Mouse (Mus musculus) layer of hippocampus, adult 8-10 months (tissue): ENCODE measurements around the gene Pcsk1. TPM values are rescaled to one million over a fixed set of nuclear protein-coding genes. Genes with fewer than 3 reads are reported as not detected.

ENCODE experiments used
- DNase-seq, 2 experiments: peaks; one replicate each; pipeline ENCODE4 v3.0.0; 2022; ENCODE audit warnings: low spot score in 2 of 2
- total RNA-seq, 4 experiments: library from RNA; stranded (reverse); gene quantifications; 2 replicates each; pipeline ENCODE4 v1.2.4; 2022

Pcsk1 gene
- 10 to 100 TPM; 18.6 to 25.0 (median 22.5) TPM for total RNA-seq

- no peak for DNase-seq
These were observed at the start of gene Pcsk1 for GRCm38 (mm10) chr13:75089721-75090410. Gene Pcsk1, plus strand, starts transcription at chr13:75089826.

DNA sequence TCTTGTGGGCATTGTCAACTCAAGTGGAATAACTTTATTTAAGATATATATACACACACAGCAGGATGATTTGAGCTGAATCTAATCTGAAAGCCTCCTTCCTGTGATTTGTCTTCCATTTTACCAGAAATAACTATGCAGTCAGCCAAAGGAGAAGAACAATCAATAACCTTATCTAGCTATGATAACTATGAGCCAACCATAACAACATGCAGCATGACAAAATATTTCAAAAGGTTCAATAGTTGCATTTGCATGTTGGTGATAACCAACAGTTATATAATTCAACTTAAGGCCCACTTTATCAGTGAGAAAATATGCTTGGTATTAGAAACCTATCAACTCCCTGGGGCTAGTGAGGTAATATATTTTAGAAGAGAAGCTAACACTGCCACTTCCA is 30.8 kb upstream of the Pcsk1 start:
- DNase-seq = no peak

- no peak for DNase-seq
These were observed 25.7 kb upstream of the Pcsk1 start for GRCm38 (mm10) chr13:75063947-75064346.

DNA sequence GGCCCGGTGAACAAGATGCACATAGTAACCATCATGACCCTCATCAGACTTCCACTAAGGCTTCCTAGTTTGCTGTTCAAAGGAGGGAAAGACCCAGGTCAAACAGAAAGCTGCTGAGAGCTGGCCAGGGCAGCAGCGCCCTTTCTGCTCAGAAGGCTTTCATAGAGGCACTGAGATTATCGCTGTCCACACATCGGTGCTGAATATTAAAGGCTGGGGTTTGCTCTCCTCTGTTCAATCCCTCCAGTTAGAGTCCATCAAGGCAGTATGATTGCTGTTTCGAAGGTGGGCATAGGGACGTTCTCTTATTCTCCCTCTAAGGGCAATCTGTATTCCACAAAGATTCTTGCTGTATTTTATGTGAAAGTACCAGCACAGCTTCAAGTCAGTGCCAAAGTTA is 1.0 kb upstream of the Pcsk1 start:
- no peak for DNase-seq

- no peak for DNase-seq
These were observed 769 bp downstream of the Pcsk1 start for GRCm38 (mm10) chr13:75090411-75090779.

- DNase-seq = no peak
These were observed 1.4 kb downstream of the Pcsk1 start for GRCm38 (mm10) chr13:75091071-75091470.

DNA sequence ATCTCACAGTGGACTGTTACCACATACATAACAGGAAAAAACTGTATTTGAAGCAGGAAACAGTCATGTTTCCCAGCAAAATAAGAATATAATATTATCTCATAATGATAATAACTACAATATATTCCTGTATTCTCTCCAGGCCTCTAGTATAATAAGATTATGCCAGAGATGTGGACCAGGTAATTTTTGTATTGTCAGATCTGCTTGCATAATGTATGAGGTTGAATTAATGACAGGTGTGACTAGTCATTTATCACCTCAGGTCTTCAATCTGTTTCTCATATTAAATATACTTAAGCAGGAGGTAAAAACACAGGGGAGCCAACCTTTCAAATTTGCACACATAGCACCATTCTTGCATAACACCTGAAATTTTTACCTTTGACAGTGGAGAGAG is 5.9 kb downstream of the Pcsk1 start:
- DNase-seq = no peak

GRCm38 (mm10) chr13:75113114-75113513 is 23.5 kb downstream of the Pcsk1 start:
- DNase-seq = peak in 1 of 2 experiments; percentile 8

DNA sequence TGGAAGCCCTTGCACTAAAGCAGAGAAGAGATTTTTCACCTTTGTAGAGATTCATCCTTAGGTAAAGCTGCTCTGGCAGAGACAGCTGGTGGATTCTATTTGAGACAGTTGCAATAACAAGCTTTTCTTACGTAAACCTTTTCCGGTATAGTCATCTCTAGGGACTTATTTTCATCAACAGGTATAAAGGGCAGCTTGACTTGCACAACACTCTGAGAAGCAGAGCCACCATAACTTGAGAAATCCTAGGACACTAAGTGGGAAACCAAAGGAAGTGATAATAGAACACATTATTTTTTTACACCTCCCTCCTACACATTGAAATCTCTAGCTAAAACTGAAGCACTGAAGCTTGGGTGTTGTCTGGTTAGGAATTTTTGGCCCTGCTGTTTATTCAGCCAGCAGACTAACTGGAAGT is 24.4 kb downstream of the Pcsk1 start:
- no peak for DNase-seq

DNA sequence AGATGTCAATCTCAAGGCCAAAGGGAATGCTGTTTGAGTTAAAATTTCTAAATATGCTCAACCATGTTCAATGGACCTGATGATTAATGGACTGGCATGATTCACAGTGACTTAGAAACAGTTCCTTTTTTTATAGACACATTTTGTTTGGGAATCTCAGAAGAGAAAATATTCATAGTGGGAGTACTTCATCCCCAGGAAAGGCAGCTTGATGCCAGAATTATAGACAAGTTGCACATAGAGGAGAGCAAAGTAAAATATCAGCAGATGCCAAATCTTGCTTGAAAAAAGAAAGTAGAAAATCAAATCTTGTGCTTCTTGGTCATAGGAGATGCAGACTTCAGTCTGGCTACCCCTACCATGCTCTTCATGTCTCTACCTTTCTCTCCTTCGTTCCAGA is 25.2 kb downstream of the Pcsk1 start:
- no peak for DNase-seq

GRCm38 (mm10) chr13:75135833-75136232 is 46.2 kb downstream of the Pcsk1 start:
- no peak for DNase-seq

DNA sequence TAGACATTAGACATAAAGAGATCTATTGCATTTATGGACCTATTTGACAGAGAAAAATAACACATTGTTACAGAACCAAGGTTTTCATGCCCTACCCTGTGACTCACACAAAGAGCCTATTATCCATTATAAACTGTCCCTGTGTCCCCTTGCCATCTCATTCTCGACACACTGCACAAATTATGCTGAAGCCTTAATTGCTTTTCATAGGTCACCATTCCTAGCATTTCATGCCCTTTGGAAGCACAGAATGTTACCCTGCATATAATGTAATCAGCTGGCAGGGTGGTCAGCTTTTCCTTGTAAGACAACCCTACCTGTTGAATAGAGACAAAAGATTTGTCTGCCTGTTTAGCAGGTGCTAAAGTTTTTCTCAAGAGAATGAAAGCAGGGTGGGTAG is 71.0 kb downstream of the Pcsk1 start:
- no peak for DNase-seq

- peak; percentile 6 to 11 for DNase-seq
These were observed 73.8 kb downstream of the Pcsk1 start for GRCm38 (mm10) chr13:75163408-75163807.
